Comparison of ENCODE assay signal across 24 mouse cellular contexts in genomic region chr3:30361190-30361589, GRCm38 (mm10).
DNase-seq lines count a peak whose midpoint lies in the region; ATAC-seq lines count a peak whose summit lies in the region.
"Had no signal": no experiment of that assay in that cellular context is flagged by ENCODE, and none has a peak within 500 bp of the region (broad histone marks: within the 10 kb centered on the region; RNA-seq: fewer than 3 reads in every experiment).

No protein-coding gene starts in this region.

- H3K36me3 ChIP-seq in limb, embryonic 12.5 days, result peaks cover 7% of the 10 kb centered on the region
- no peaks in the 10 kb centered on the region for H3K36me3 ChIP-seq in hindbrain, embryonic 10.5 days
- H3K36me3 ChIP-seq: embryonic facial prominence, embryonic 12.5 days; forebrain, embryonic 12.5 days; heart, embryonic 15.5 days; liver, embryonic 12.5 days; lung, embryonic 15.5 days had no signal

- peaks cover 31% of the 10 kb centered on the region for H3K4me1 ChIP-seq in limb, embryonic 12.5 days (replicated peaks)
- H3K4me1 ChIP-seq in hindbrain, embryonic 10.5 days (replicated peaks), result no peaks in the 10 kb centered on the region
- H3K4me1 ChIP-seq: liver, embryonic 12.5 days had no signal

- H3K4me3 ChIP-seq in limb, embryonic 12.5 days (replicated peaks), result no peak overlapping the region
- no peak overlapping the region for H3K4me3 ChIP-seq in hindbrain, embryonic 10.5 days
- H3K4me3 ChIP-seq: embryonic facial prominence, embryonic 12.5 days; erythroblast, embryonic 14.5 days; forebrain, embryonic 12.5 days; gastrocnemius, adult 2 months; heart, embryonic 15.5 days; left cerebral cortex, adult 2 months; liver, embryonic 12.5 days; lung, embryonic 15.5 days had no signal

- H3K27ac ChIP-seq in limb, embryonic 12.5 days, result peak overlapping the region; percentile 71; the same call in 1 of the 2 replicates
- H3K27ac ChIP-seq in hindbrain, embryonic 10.5 days, result no peak overlapping the region
- H3K27ac ChIP-seq: forebrain, embryonic 12.5 days; gastrocnemius, adult 2 months; heart, embryonic 15.5 days; left cerebral cortex, adult 2 months; liver, embryonic 12.5 days; lung, embryonic 15.5 days had no signal

- no peaks in the 10 kb centered on the region for H3K27me3 ChIP-seq in limb, embryonic 12.5 days
- no peaks in the 10 kb centered on the region for H3K27me3 ChIP-seq in hindbrain, embryonic 10.5 days (ENCODE audit: insufficient read depth, poor library complexity, severe bottlenecking)
- H3K27me3 ChIP-seq: embryonic facial prominence, embryonic 12.5 days; forebrain, embryonic 12.5 days; heart, embryonic 15.5 days; liver, embryonic 12.5 days; lung, embryonic 15.5 days had no signal

- no peaks in the 10 kb centered on the region for H3K9me3 ChIP-seq in limb, embryonic 12.5 days
- no peaks in the 10 kb centered on the region for H3K9me3 ChIP-seq in hindbrain, embryonic 10.5 days
- H3K9me3 ChIP-seq: embryonic facial prominence, embryonic 12.5 days; forebrain, embryonic 12.5 days; heart, embryonic 15.5 days; liver, embryonic 12.5 days; lung, embryonic 15.5 days had no signal

- 65% methylated on average over 5 of the region's 5 CpGs for WGBS in limb, embryonic 12.5 days
- 84% methylated on average over 5 of the region's 5 CpGs for WGBS in hindbrain, embryonic 10.5 days

- intact Hi-C loops in left cerebral cortex, postnatal 4 days (cut with DNase I), result no loop called here

- no peak overlapping the region for H3K9ac ChIP-seq in limb, embryonic 12.5 days (replicated peaks)
- H3K9ac ChIP-seq: embryonic facial prominence, embryonic 12.5 days; forebrain, embryonic 12.5 days; heart, embryonic 15.5 days; liver, embryonic 12.5 days; lung, embryonic 15.5 days had no signal

- peak; percentile 10 for DNase-seq in left cerebral cortex, postnatal 4 days
- DNase-seq in left cerebral cortex, adult 9 months (ENCODE audit: low spot score in 2 of 2), result no peak
- peak; percentile 15 for DNase-seq in lung, postnatal 14 days
- DNase-seq in lung, postnatal 10 days, result no peak
- DNase-seq in B cell, adult 2 months, result no peak
- DNase-seq in hindbrain, embryonic 10.5 days (ENCODE audit: low spot score), result no peak
- DNase-seq: adrenal gland, postnatal 25 days; cerebellum, adult 11 months; cerebellum, adult 9-11 months; gastrocnemius, adult 2 months; midbrain, embryonic 14.5 days; thymus, adult 2 months; thymus, postnatal 4 days had no signal

- no peak for ATAC-seq in limb, embryonic 12.5 days (ENCODE audit: insufficient number of reproducible peaks, insufficient read depth, low FRiP score, low TSS enrichment, low read depth)
- ATAC-seq: activated CD4-positive, CD25-positive, alpha-beta regulatory T cell, adult 4 months; hindbrain, embryonic 16.5 days; intestine, embryonic 16.5 days; liver, embryonic 12.5 days had no signal

- H3K4me2 ChIP-seq in limb, embryonic 12.5 days, result no peak overlapping the region
- H3K4me2 ChIP-seq: embryonic facial prominence, embryonic 12.5 days; forebrain, embryonic 12.5 days; heart, embryonic 15.5 days; liver, embryonic 12.5 days; lung, embryonic 15.5 days had no signal

Comparison
In these comparisons a context has a peak if more than half of its experiments do, and no peak if none do; other contexts are left out.
1. DNase-seq: peak in left cerebral cortex, postnatal 4 days (single experiment) and lung, postnatal 14 days (single experiment); none in left cerebral cortex, adult 9 months (0 of 2), lung, postnatal 10 days (single experiment), B cell, adult 2 months (0 of 2) and hindbrain, embryonic 10.5 days (single experiment).